Mouse (Mus musculus): Measurements from ENCODE around the gene Rbpj. TPM values are rescaled to one million over a fixed set of nuclear protein-coding genes. Genes with fewer than 3 reads are reported as not detected.
A peak's percentile ranks its signal among the peaks of the same experiment; 100 is the strongest.

Rbpj gene
- polyA plus RNA-seq, 2 experiments: 49.7 to 57.3 TPM

DNA sequence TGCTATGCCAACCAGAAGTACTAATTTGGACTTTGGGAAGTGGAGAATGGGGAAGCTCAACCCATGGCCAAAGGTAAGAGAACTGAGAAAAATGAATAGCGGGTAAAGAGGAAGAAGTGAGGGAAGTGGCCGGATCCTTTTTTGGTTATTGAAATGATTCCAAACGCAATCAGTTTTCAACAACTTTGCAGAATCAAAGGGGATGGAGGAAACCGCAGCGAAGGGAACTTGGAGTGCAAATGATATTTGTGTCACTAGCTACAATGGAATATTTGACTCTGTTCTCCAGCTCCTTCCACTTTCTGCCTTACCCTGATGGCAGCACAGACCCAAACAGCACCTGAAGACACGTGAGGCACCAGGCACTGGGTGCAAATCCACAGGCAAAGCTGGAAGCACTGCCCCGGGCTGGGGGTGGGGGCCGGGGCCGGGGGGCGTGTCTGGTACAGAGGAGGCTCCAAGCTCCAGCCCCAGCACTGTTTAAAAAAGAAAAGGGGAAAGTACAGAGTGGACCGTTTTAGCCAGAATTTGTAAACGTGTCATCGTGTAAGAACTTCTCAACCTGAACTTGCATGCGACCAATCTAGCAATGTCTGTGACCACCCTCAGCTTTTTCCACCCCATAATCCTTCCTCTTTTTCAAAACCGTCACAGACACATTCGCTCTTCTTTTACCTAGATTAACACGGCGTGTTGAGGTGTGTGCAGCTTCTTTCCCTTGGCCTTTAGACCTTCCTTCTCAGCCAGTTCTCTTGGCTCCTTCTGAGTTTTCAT, 74.1 kb downstream of the Rbpj start:
- H3K4me3 ChIP-seq (replicated peaks; ENCODE audit: low read length): no peak overlapping the region
- ATAC-seq (ENCODE audit: low FRiP score, low read depth) (no peak), DNase-seq (ENCODE audit: low spot score) (no peak)
- WGBS: 84% methylated on average over 18 of the region's 18 CpGs
- H3K4me2 ChIP-seq (replicated peaks; ENCODE audit: low read depth, low read length, severe bottlenecking): no peak overlapping the region
- no peaks in the 10 kb centered on the region for H3K36me3 ChIP-seq (ENCODE audit: control insufficient read depth, insufficient read depth, low read length)
- no peak for TF ChIP-seq POLR2A (IDR thresholded peaks at IDR 0.05; ENCODE audit: borderline replicate concordance, extremely low read depth, insufficient read depth, insufficient read length)
- no peak overlapping the region for H3K27ac ChIP-seq (replicated peaks; ENCODE audit: low read depth, low read length)
- H3K4me1 ChIP-seq (ENCODE audit: control insufficient read depth, insufficient read depth, low read length): 0 out of 2 replicates have a peak, but pooled peaks cover 2% of the 10 kb centered on the region
- H3K9ac ChIP-seq (ENCODE audit: low read depth, low read length, severe bottlenecking): no peak overlapping the region
- no peaks in the 10 kb centered on the region for H3K27me3 ChIP-seq (ENCODE audit: control insufficient read depth, insufficient read depth, low read length)
- H3K9me3 ChIP-seq (ENCODE audit: control insufficient read depth, low read length): no peaks in the 10 kb centered on the region

DNA sequence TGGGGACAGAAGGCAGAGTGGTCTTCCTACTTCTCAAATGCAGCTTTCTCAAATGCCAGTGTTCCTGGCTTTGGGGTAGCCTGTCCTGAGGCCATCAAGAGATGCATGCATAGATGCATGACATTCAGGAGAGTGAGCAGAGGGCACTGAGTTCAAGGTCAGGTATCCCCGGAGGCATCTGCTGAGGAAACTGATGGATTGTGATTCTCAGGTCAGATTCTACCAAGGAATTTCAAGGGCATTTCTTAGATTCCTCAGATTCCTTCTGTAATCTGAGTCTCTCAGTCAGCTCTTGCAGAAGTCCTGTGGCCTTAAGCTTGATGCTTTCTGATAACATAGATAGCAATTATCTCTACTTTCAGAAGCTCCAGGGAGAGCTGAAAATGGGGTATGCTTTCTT, 76.1 kb downstream of the Rbpj start:
- no peak overlapping the region for H3K4me2 ChIP-seq (replicated peaks; ENCODE audit: low read depth, low read length, severe bottlenecking)
- DNase-seq (ENCODE audit: low spot score) (no peak), ATAC-seq (ENCODE audit: low FRiP score, low read depth) (no peak)
- H3K27ac ChIP-seq (replicated peaks; ENCODE audit: low read depth, low read length): no peak overlapping the region
- no peak overlapping the region for H3K4me3 ChIP-seq (replicated peaks; ENCODE audit: low read length)
- WGBS: 60% methylated on average over 1 of the region's 1 CpGs
- no peak for TF ChIP-seq POLR2A (IDR thresholded peaks at IDR 0.05; ENCODE audit: borderline replicate concordance, extremely low read depth, insufficient read depth, insufficient read length)
- H3K27me3 ChIP-seq (ENCODE audit: control insufficient read depth, insufficient read depth, low read length): no peaks in the 10 kb centered on the region
- no peaks in the 10 kb centered on the region for H3K36me3 ChIP-seq (ENCODE audit: control insufficient read depth, insufficient read depth, low read length)
- H3K9ac ChIP-seq (ENCODE audit: low read depth, low read length, severe bottlenecking): no peak overlapping the region
- H3K4me1 ChIP-seq (ENCODE audit: control insufficient read depth, insufficient read depth, low read length): no peaks in the 10 kb centered on the region
- H3K9me3 ChIP-seq (ENCODE audit: control insufficient read depth, low read length): no peaks in the 10 kb centered on the region

DNA sequence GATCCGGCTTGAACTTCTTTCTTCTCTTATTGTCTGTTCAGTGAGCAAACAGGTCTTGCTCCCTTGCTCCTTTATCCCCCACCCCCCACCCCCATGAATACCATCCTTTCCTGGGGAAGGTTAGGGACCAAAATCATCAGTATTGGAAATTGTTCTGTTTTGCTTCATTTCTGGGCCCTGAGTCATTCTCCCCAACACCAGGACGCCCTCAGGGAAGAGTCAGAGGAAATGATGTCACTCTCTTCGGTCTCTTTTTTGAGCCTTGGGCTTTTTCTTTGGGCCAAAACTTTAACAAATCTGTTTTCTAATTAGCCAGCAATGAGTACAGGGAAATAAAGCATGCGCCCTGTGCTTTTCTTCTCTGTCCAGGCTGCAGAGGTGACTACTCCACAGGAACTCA, 77.4 kb downstream of the Rbpj start:
- DNase-seq (ENCODE audit: low spot score): no peak
- Histone ChIP-seq H3K9me3 (ENCODE audit: control insufficient read depth, low read length) (no peaks in the 10 kb centered on the region), H3K4me1 (ENCODE audit: control insufficient read depth, insufficient read depth, low read length) (0 out of 2 replicates have a peak, but pooled peaks cover 4% of the 10 kb centered on the region), H3K9ac (ENCODE audit: low read depth, low read length, severe bottlenecking) (no peak overlapping the region), H3K4me2 (replicated peaks; ENCODE audit: low read depth, low read length, severe bottlenecking) (no peak overlapping the region), H3K4me3 (replicated peaks; ENCODE audit: low read length) (no peak overlapping the region), H3K27me3 (ENCODE audit: control insufficient read depth, insufficient read depth, low read length) (no peaks in the 10 kb centered on the region), H3K36me3 (ENCODE audit: control insufficient read depth, insufficient read depth, low read length) (no peaks in the 10 kb centered on the region), H3K27ac (replicated peaks; ENCODE audit: low read depth, low read length) (no peak overlapping the region)
- no peak for TF ChIP-seq POLR2A (IDR thresholded peaks at IDR 0.05; ENCODE audit: borderline replicate concordance, extremely low read depth, insufficient read depth, insufficient read length)
- 62% methylated on average over 4 of the region's 4 CpGs for WGBS
- no peak for ATAC-seq (ENCODE audit: low FRiP score, low read depth)

DNA sequence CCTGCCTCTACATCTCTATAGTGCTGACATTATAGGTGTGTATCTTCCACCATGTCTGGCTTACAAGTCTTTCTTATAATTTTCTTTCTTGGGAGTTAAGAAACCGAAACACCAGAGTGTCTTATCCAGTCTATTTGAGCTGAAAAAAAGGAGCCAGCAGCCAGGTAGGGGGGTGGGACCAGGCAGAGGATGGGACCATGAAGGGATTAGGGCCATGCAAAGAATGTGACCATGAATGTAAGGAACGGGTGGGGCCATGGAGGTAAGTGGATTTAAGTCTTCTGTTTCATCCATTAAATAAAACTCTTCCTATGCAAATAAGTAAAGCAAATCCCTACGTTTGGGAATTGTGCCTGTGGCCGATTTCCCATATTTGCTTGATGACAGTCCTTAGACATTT, 78.0 kb downstream of the Rbpj start:
- H3K9me3 ChIP-seq (ENCODE audit: control insufficient read depth, low read length): no peaks in the 10 kb centered on the region
- H3K36me3 ChIP-seq (ENCODE audit: control insufficient read depth, insufficient read depth, low read length): no peaks in the 10 kb centered on the region
- WGBS: 87% methylated on average over 4 of the region's 4 CpGs
- ATAC-seq (ENCODE audit: low FRiP score, low read depth) (no peak), DNase-seq (ENCODE audit: low spot score) (no peak)
- no peak for TF ChIP-seq POLR2A (IDR thresholded peaks at IDR 0.05; ENCODE audit: borderline replicate concordance, extremely low read depth, insufficient read depth, insufficient read length)
- H3K27me3 ChIP-seq (ENCODE audit: control insufficient read depth, insufficient read depth, low read length): no peaks in the 10 kb centered on the region
- no peak overlapping the region for H3K4me3 ChIP-seq (replicated peaks; ENCODE audit: low read length)
- no peak overlapping the region for H3K27ac ChIP-seq (replicated peaks; ENCODE audit: low read depth, low read length)
- H3K4me1 ChIP-seq (ENCODE audit: control insufficient read depth, insufficient read depth, low read length): 0 out of 2 replicates have a peak, but pooled peaks cover 4% of the 10 kb centered on the region
- H3K9ac ChIP-seq (ENCODE audit: low read depth, low read length, severe bottlenecking): no peak overlapping the region
- H3K4me2 ChIP-seq (replicated peaks; ENCODE audit: low read depth, low read length, severe bottlenecking): no peak overlapping the region

DNA sequence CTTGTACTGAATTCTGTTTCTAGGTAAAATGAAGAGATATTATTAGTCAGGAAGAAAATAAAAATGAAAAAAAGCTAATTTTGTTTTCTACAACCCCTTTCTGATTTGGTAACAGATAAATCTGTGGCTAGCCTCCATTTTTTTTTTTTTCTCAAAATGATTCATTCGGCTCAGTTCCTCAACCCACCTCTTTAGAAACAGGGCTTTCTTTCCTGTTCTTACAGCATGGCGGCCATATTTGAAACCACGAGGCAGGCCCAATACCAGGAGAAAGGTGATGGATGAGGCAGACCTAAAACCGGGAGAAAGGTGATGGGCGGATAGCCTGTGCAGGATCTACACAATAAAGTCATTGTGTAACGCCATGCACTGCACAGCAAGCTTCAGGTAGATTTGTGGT, 80.5 kb downstream of the Rbpj start:
- ATAC-seq (ENCODE audit: low FRiP score, low read depth) (no peak), DNase-seq (ENCODE audit: low spot score) (no peak)
- 76% methylated on average over 6 of the region's 6 CpGs for WGBS
- Histone ChIP-seq H3K9me3 (ENCODE audit: control insufficient read depth, low read length) (no peaks in the 10 kb centered on the region), H3K27ac (replicated peaks; ENCODE audit: low read depth, low read length) (0 out of 2 replicates have a peak overlapping the region, but pooled peaks have one; percentile 33), H3K4me3 (replicated peaks; ENCODE audit: low read length) (no peak overlapping the region), H3K9ac (ENCODE audit: low read depth, low read length, severe bottlenecking) (no peak overlapping the region), H3K4me2 (replicated peaks; ENCODE audit: low read depth, low read length, severe bottlenecking) (no peak overlapping the region), H3K36me3 (ENCODE audit: control insufficient read depth, insufficient read depth, low read length) (no peaks in the 10 kb centered on the region), H3K27me3 (ENCODE audit: control insufficient read depth, insufficient read depth, low read length) (no peaks in the 10 kb centered on the region), H3K4me1 (ENCODE audit: control insufficient read depth, insufficient read depth, low read length) (peaks cover 8% of the 10 kb centered on the region; the same call in 1 of the 2 replicates)
- TF ChIP-seq POLR2A (IDR thresholded peaks at IDR 0.05; ENCODE audit: borderline replicate concordance, extremely low read depth, insufficient read depth, insufficient read length): no peak

Data from limb, embryonic 14.5 days (tissue).